Mouse (Mus musculus): ENCODE results near the gene Grin2b. TPM values are rescaled to one million over a fixed set of nuclear protein-coding genes. Genes with fewer than 3 reads are reported as not detected.

Gene Grin2b
- polyA plus RNA-seq, 1 experiment from 2014 or later = not detected

- no peak overlapping the region for H3K4me3 ChIP-seq (ENCODE audit: low read depth, low read length)
- 80% methylated on average over 11 of the region's 11 CpGs for WGBS
- no peak overlapping the region for H3K9ac ChIP-seq (ENCODE audit: low read length)
- no peaks in the 10 kb centered on the region for H3K36me3 ChIP-seq (ENCODE audit: control insufficient read depth, insufficient read depth, low read length)
- no peaks in the 10 kb centered on the region for H3K9me3 ChIP-seq (ENCODE audit: control insufficient read depth, low read length)
- H3K27me3 ChIP-seq (ENCODE audit: control insufficient read depth, insufficient read depth, low read length) = no peaks in the 10 kb centered on the region
- ATAC-seq (ENCODE audit: low FRiP score, low TSS enrichment) (no peak), DNase-seq (ENCODE audit: low spot score) (no peak)
- H3K4me1 ChIP-seq (replicated peaks; ENCODE audit: control insufficient read depth, insufficient read depth) = no peaks in the 10 kb centered on the region
- TF ChIP-seq CTCF (IDR thresholded peaks at IDR 0.05; ENCODE audit: low read depth) (no peak), EP300 (optimal IDR thresholded peaks at IDR 0.05) (no peak)
- H3K4me2 ChIP-seq (replicated peaks; ENCODE audit: low read depth) = no peak overlapping the region
- no peak overlapping the region for H3K27ac ChIP-seq (replicated peaks)
Observed at GRCm38 (mm10) chr6:136162090-136162489, 11.2 kb downstream of the Grin2b start.

- DNase-seq (ENCODE audit: low spot score) (no peak), ATAC-seq (ENCODE audit: low FRiP score, low TSS enrichment) (no peak)
- no peak overlapping the region for H3K27ac ChIP-seq (replicated peaks)
- H3K27me3 ChIP-seq (ENCODE audit: control insufficient read depth, insufficient read depth, low read length) = no peaks in the 10 kb centered on the region
- H3K36me3 ChIP-seq (ENCODE audit: control insufficient read depth, insufficient read depth, low read length) = no peaks in the 10 kb centered on the region
- H3K4me2 ChIP-seq (replicated peaks; ENCODE audit: low read depth) = no peak overlapping the region
- 57% methylated on average over 9 of the region's 9 CpGs for WGBS
- H3K9me3 ChIP-seq (ENCODE audit: control insufficient read depth, low read length) = no peaks in the 10 kb centered on the region
- TF ChIP-seq CTCF (IDR thresholded peaks at IDR 0.05; ENCODE audit: low read depth) = no peak
- no peak for TF ChIP-seq EP300 (optimal IDR thresholded peaks at IDR 0.05)
- no peaks in the 10 kb centered on the region for H3K4me1 ChIP-seq (replicated peaks; ENCODE audit: control insufficient read depth, insufficient read depth)
- no peak overlapping the region for H3K4me3 ChIP-seq (ENCODE audit: low read depth, low read length)
- H3K9ac ChIP-seq (ENCODE audit: low read length) = no peak overlapping the region
Observed at GRCm38 (mm10) chr6:136153444-136153843, 19.9 kb downstream of the Grin2b start.

GRCm38 (mm10) chr6:136150064-136150463 is 23.2 kb downstream of the Grin2b start:
- Histone ChIP-seq H3K27me3 (ENCODE audit: control insufficient read depth, insufficient read depth, low read length) (no peaks in the 10 kb centered on the region), H3K27ac (replicated peaks) (no peak overlapping the region), H3K4me2 (replicated peaks; ENCODE audit: low read depth) (no peak overlapping the region), H3K4me1 (replicated peaks; ENCODE audit: control insufficient read depth, insufficient read depth) (no peaks in the 10 kb centered on the region), H3K4me3 (ENCODE audit: low read depth, low read length) (no peak overlapping the region), H3K9me3 (ENCODE audit: control insufficient read depth, low read length) (no peaks in the 10 kb centered on the region), H3K9ac (ENCODE audit: low read length) (no peak overlapping the region), H3K36me3 (ENCODE audit: control insufficient read depth, insufficient read depth, low read length) (no peaks in the 10 kb centered on the region)
- ATAC-seq (ENCODE audit: low FRiP score, low TSS enrichment) (no peak), DNase-seq (ENCODE audit: low spot score) (no peak)
- 56% methylated on average over 5 of the region's 6 CpGs for WGBS
- TF ChIP-seq EP300 (optimal IDR thresholded peaks at IDR 0.05) = no peak

- 74% methylated on average over 6 of the region's 6 CpGs for WGBS
- no peak for TF ChIP-seq EP300 (optimal IDR thresholded peaks at IDR 0.05)
- TF ChIP-seq CTCF (IDR thresholded peaks at IDR 0.05; ENCODE audit: low read depth) = no peak
- Histone ChIP-seq H3K9me3 (ENCODE audit: control insufficient read depth, low read length) (no peaks in the 10 kb centered on the region), H3K4me3 (ENCODE audit: low read depth, low read length) (no peak overlapping the region), H3K4me2 (replicated peaks; ENCODE audit: low read depth) (no peak overlapping the region), H3K9ac (ENCODE audit: low read length) (no peak overlapping the region), H3K27ac (replicated peaks) (no peak overlapping the region), H3K27me3 (ENCODE audit: control insufficient read depth, insufficient read depth, low read length) (no peaks in the 10 kb centered on the region), H3K4me1 (replicated peaks; ENCODE audit: control insufficient read depth, insufficient read depth) (no peaks in the 10 kb centered on the region), H3K36me3 (ENCODE audit: control insufficient read depth, insufficient read depth, low read length) (no peaks in the 10 kb centered on the region)
- ATAC-seq (ENCODE audit: low FRiP score, low TSS enrichment) (no peak), DNase-seq (ENCODE audit: low spot score) (peak; percentile 17)
Observed at GRCm38 (mm10) chr6:136139967-136140366, 33.3 kb downstream of the Grin2b start.

GRCm38 (mm10) chr6:136130456-136130855 is 42.9 kb downstream of the Grin2b start:
- H3K27me3 ChIP-seq (ENCODE audit: control insufficient read depth, insufficient read depth, low read length) = no peaks in the 10 kb centered on the region
- H3K36me3 ChIP-seq (ENCODE audit: control insufficient read depth, insufficient read depth, low read length) = no peaks in the 10 kb centered on the region
- DNase-seq (ENCODE audit: low spot score) = peak; percentile 39
- H3K4me2 ChIP-seq (replicated peaks; ENCODE audit: low read depth) = no peak overlapping the region
- no peak overlapping the region for H3K4me3 ChIP-seq (ENCODE audit: low read depth, low read length)
- peak; percentile 85 for ATAC-seq (ENCODE audit: low FRiP score, low TSS enrichment)
- H3K27ac ChIP-seq (replicated peaks) = no peak overlapping the region
- no peaks in the 10 kb centered on the region for H3K4me1 ChIP-seq (replicated peaks; ENCODE audit: control insufficient read depth, insufficient read depth)
- TF ChIP-seq EP300 (optimal IDR thresholded peaks at IDR 0.05) (no peak), CTCF (IDR thresholded peaks at IDR 0.05; ENCODE audit: low read depth) (peak; percentile 70)
- H3K9me3 ChIP-seq (ENCODE audit: control insufficient read depth, low read length) = no peaks in the 10 kb centered on the region
- WGBS = 15% methylated on average over 10 of the region's 10 CpGs
- H3K9ac ChIP-seq (ENCODE audit: low read length) = no peak overlapping the region

GRCm38 (mm10) chr6:136122593-136122992 is 50.7 kb downstream of the Grin2b start:
- 76% methylated on average over 3 of the region's 3 CpGs for WGBS
- Histone ChIP-seq H3K36me3 (ENCODE audit: control insufficient read depth, insufficient read depth, low read length) (no peaks in the 10 kb centered on the region), H3K27ac (replicated peaks) (no peak overlapping the region), H3K4me3 (ENCODE audit: low read depth, low read length) (no peak overlapping the region), H3K4me2 (replicated peaks; ENCODE audit: low read depth) (no peak overlapping the region), H3K27me3 (ENCODE audit: control insufficient read depth, insufficient read depth, low read length) (no peaks in the 10 kb centered on the region), H3K9me3 (ENCODE audit: control insufficient read depth, low read length) (no peaks in the 10 kb centered on the region), H3K9ac (ENCODE audit: low read length) (no peak overlapping the region), H3K4me1 (replicated peaks; ENCODE audit: control insufficient read depth, insufficient read depth) (no peaks in the 10 kb centered on the region)
- DNase-seq (ENCODE audit: low spot score) = no peak
- no peak for TF ChIP-seq EP300 (optimal IDR thresholded peaks at IDR 0.05)
- no peak for TF ChIP-seq CTCF (IDR thresholded peaks at IDR 0.05; ENCODE audit: low read depth)
- ATAC-seq (ENCODE audit: low FRiP score, low TSS enrichment) = no peak

Measured in stomach, postnatal 0 days (tissue).